Mouse (Mus musculus) hindbrain, embryonic 12.5 days (tissue): Measurements from ENCODE around the gene Ikzf5. TPM values are rescaled to one million over a fixed set of nuclear protein-coding genes. Genes with fewer than 3 reads are reported as not detected.

Source experiments
- polyA plus RNA-seq: library from polyadenylated mRNA; unstranded; fragments of >200 nt; fragmentation: Nextera tagmentation; extraction: Ambion mirVana; gene quantifications from 2 replicates; pipeline ENCODE4 v1.2.1, GENCODE M21; 2016

Gene Ikzf5
- polyA plus RNA-seq, 1 experiment from 2014 or later = 18.9 TPM

Other genes with a start within 250 kb of the Ikzf5 start
- 0.03 TPM in 1 of 2 replicates, not detected in the other for gene 5430419D17Rik, start 236.1 kb downstream of the Ikzf5 start, polyA plus RNA-seq
- not detected in 2 replicates for gene Cuzd1, start 88.2 kb downstream of the Ikzf5 start, polyA plus RNA-seq
- gene Fam24b, start 81.0 kb downstream of the Ikzf5 start, polyA plus RNA-seq = not detected in 2 replicates
- gene Fam24a, start 76.7 kb downstream of the Ikzf5 start, polyA plus RNA-seq = not detected in 2 replicates
- 17.3 and 21.3 TPM in 2 replicates for gene 2310057M21Rik, start 47.8 kb downstream of the Ikzf5 start, polyA plus RNA-seq
- gene Pstk, start 39.4 kb downstream of the Ikzf5 start, polyA plus RNA-seq = 54.8 and 56.5 TPM in 2 replicates
- gene Acadsb, start 80 bp upstream of the Ikzf5 start, polyA plus RNA-seq = 107 and 111 TPM in 2 replicates
- 2.2 and 4.1 TPM in 2 replicates for gene Hmx3, start 132.3 kb upstream of the Ikzf5 start, polyA plus RNA-seq
- gene Hmx2, start 138.3 kb upstream of the Ikzf5 start, polyA plus RNA-seq = 3.5 and 3.9 TPM in 2 replicates
- 217 and 220 TPM in 2 replicates for gene Bub3, start 149.7 kb upstream of the Ikzf5 start, polyA plus RNA-seq